Mouse (Mus musculus) forebrain, embryonic 15.5 days (tissue): ENCODE measurements around the gene Tinagl1. TPM values are rescaled to one million over a fixed set of nuclear protein-coding genes. Genes with fewer than 3 reads are reported as not detected.
A peak's percentile ranks its signal among the peaks of the same experiment; 100 is the strongest.

Experiments used
- ATAC-seq: fragments of 200-750 bp; cut with Nextera tagmentation; replicated peaks from 2 replicates; pipeline ENCODE4 v1.8.0; 2017; ENCODE audit warnings: mild to moderate bottlenecking, moderate TSS enrichment, moderate library complexity
- H3K27ac ChIP-seq: fragments of 300-500 bp; sonication (generic); replicated peaks from 2 replicates; pipeline ENCODE4 v1.5.1; 2015; ENCODE audit warnings: mild to moderate bottlenecking, inconsistent platforms
- H3K27me3 ChIP-seq: fragments of 300-500 bp; sonication (generic); 2 replicates; pipeline ENCODE4 v1.6.1; 2015; ENCODE audit warnings: inconsistent platforms
- H3K36me3 ChIP-seq: fragments of 300-500 bp; sonication (generic); 2 replicates; pipeline ENCODE4 v1.6.1; 2015; ENCODE audit warnings: mild to moderate bottlenecking, inconsistent platforms
- H3K4me1 ChIP-seq: fragments of 300-500 bp; sonication (generic); 2 replicates; pipeline ENCODE4 v1.6.1; 2015; ENCODE audit warnings: inconsistent platforms
- H3K4me2 ChIP-seq: fragments of 300-500 bp; sonication (generic); replicated peaks from 2 replicates; pipeline ENCODE4 v1.6.1; 2015; ENCODE audit warnings: mild to moderate bottlenecking, inconsistent platforms
- H3K4me3 ChIP-seq: fragments of 300-500 bp; sonication (generic); 2 replicates; pipeline ENCODE4 v1.5.1; 2015; ENCODE audit warnings: mild to moderate bottlenecking, inconsistent platforms
- H3K9ac ChIP-seq: fragments of 300-500 bp; sonication (generic); replicated peaks from 2 replicates; pipeline ENCODE4 v1.6.1; 2015; ENCODE audit warnings: mild to moderate bottlenecking, inconsistent platforms
- H3K9me3 ChIP-seq: fragments of 300-500 bp; sonication (generic); 2 replicates; pipeline ENCODE4 v1.6.1; 2016; ENCODE audit warnings: inconsistent platforms
- WGBS: fragments of 180-500 bp; shearing (Covaris S2); methylation state at CpG from one replicate; pipeline ENCODE4 v1.1.7; 2015; ENCODE audit warnings: mixed read lengths; 5-methylcytosine and 5-hydroxymethylcytosine counted together
- polyA plus RNA-seq: library from polyadenylated mRNA; unstranded; fragments of >200 nt; fragmentation: Nextera tagmentation; extraction: Ambion mirVana; gene quantifications from 2 replicates; pipeline ENCODE4 v1.2.1, GENCODE M21; 2015

Gene Tinagl1
- polyA plus RNA-seq, 1 experiment from 2014 or later = 5.6 TPM

- no peaks in the 10 kb centered on the region for H3K36me3 ChIP-seq
- no peak overlapping the region for H3K4me3 ChIP-seq
- peaks cover 3% of the 10 kb centered on the region; the same call in 1 of the 2 replicates for H3K4me1 ChIP-seq
- ATAC-seq = no peak
- no peaks in the 10 kb centered on the region for H3K27me3 ChIP-seq
- no peaks in the 10 kb centered on the region for H3K9me3 ChIP-seq
- H3K9ac ChIP-seq = no peak overlapping the region
- H3K27ac ChIP-seq = no peak overlapping the region
- WGBS = 47% methylated on average over 9 of the region's 9 CpGs
- no peak overlapping the region for H3K4me2 ChIP-seq
Measured at GRCm38 (mm10) chr4:130192266-130192665, 17.3 kb upstream of the Tinagl1 start.

DNA sequence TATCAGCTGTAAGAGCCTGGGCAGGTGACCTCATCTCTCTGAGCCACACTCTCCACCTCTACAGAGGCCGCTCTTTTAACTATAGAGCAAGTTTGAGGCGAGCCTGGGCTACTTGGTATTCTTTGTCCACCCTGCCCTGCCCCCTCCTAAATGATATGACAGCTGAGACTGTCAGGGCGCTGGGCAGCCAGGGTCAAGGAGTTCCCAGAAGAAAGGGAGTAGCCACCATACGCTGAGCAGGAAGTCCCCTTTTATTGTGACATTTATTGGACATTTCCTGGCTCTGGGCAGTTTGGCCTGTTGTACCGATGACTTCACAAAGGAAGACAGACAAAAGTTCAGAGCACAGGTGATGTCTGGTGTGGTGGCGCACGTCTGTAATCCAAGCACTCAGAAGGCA lies 14.7 kb upstream of the Tinagl1 start:
- no peaks in the 10 kb centered on the region for H3K27me3 ChIP-seq
- no peak overlapping the region for H3K4me2 ChIP-seq
- no peak for ATAC-seq
- H3K4me1 ChIP-seq = peaks cover 3% of the 10 kb centered on the region; the same call in 1 of the 2 replicates
- no peak overlapping the region for H3K27ac ChIP-seq
- no peak overlapping the region for H3K4me3 ChIP-seq
- WGBS = 75% methylated on average over 7 of the region's 7 CpGs
- H3K9ac ChIP-seq = no peak overlapping the region
- no peaks in the 10 kb centered on the region for H3K9me3 ChIP-seq
- H3K36me3 ChIP-seq = no peaks in the 10 kb centered on the region

DNA sequence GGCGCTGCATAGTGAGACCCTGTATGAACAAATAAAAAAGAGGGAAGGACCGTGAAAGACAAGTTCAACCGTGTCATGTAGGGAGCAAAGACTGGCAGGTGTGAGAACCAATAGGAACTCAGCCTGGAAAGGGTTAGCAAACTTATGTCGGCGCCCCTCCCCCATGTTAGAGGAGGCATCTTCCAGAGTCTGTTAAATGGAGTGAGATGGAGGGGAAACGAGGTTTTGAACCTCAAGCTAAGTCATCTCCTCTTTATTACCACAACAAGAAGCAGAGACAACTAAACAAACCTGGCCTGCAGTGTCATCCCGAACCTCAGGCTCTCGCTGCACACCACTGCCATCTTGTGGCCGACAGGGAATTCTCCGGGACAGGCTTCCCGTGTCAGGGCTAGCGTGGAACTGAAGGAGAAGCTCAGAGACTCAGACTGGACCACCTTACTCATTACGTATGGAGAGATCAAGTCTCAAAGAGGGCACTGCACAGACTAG lies 13.9 kb upstream of the Tinagl1 start:
- H3K4me3 ChIP-seq = no peak overlapping the region
- H3K27ac ChIP-seq = no peak overlapping the region
- H3K4me2 ChIP-seq = peak overlapping the region; percentile 36
- no peak overlapping the region for H3K9ac ChIP-seq
- no peaks in the 10 kb centered on the region for H3K36me3 ChIP-seq
- peak; percentile 58 for ATAC-seq
- peaks cover 3% of the 10 kb centered on the region; the same call in 1 of the 2 replicates for H3K4me1 ChIP-seq
- H3K27me3 ChIP-seq = no peaks in the 10 kb centered on the region
- WGBS = 2% methylated on average over 13 of the region's 13 CpGs
- H3K9me3 ChIP-seq = no peaks in the 10 kb centered on the region

- peaks cover 3% of the 10 kb centered on the region; the same call in 1 of the 2 replicates for H3K4me1 ChIP-seq
- WGBS = 71% methylated on average over 12 of the region's 12 CpGs
Measured at GRCm38 (mm10) chr4:130186891-130187290, 12.0 kb upstream of the Tinagl1 start.

DNA sequence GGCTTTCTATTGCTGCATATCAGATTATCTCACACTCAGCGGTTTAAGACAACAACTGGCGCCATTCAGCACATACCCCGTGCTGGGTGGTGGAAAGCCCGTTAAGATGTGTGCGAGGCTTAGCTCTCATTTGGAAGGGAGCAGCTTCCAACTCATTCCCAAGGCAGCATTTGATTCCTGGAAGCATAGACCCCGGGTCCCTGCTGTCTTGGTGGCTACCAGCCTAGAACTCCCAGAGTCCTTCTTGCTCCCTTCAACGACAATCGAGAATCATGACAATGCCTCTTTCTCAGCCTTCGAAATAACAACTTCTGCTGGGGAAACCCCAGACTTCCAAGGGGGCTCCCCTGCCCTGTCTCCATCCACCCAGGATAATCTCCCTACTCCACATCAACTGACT lies 11.5 kb upstream of the Tinagl1 start:
- ATAC-seq = no peak
- no peaks in the 10 kb centered on the region for H3K27me3 ChIP-seq
- H3K9me3 ChIP-seq = no peaks in the 10 kb centered on the region
- peaks cover 6% of the 10 kb centered on the region for H3K4me1 ChIP-seq
- H3K27ac ChIP-seq = no peak overlapping the region
- no peak overlapping the region for H3K9ac ChIP-seq
- no peak overlapping the region for H3K4me3 ChIP-seq
- 49% methylated on average over 9 of the region's 9 CpGs for WGBS
- H3K36me3 ChIP-seq = no peaks in the 10 kb centered on the region
- no peak overlapping the region for H3K4me2 ChIP-seq

More at GRCm38 (mm10) chr4:130186891-130187290, 12.0 kb upstream of the Tinagl1 start:
- H3K4me2 ChIP-seq = no peak overlapping the region
- no peaks in the 10 kb centered on the region for H3K27me3 ChIP-seq
- no peak overlapping the region for H3K4me3 ChIP-seq
- ATAC-seq = no peak
- no peak overlapping the region for H3K9ac ChIP-seq
- H3K9me3 ChIP-seq = no peaks in the 10 kb centered on the region
- no peak overlapping the region for H3K27ac ChIP-seq
- H3K36me3 ChIP-seq = no peaks in the 10 kb centered on the region

DNA sequence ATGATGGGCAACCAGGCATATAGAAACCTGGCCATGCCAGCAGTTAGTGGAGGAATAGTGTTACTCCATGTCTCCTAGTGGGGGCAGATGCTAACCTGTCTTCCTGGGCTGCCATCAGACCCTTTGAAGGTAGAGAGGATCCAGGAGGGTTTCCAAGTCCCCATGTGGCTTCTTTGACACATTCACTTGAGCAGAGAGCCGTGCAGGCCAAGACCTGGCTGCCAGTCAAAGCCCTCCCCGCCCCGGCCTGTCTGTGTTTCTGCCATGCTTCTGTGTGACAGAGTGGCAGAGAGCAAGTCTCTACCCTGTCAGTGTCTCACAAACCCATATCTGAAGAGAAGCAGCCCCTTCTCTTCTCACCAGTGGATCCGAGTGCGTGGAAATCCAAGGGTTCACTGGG lies 9.0 kb upstream of the Tinagl1 start:
- ATAC-seq = no peak
- Histone ChIP-seq H3K27ac (no peak overlapping the region), H3K27me3 (no peaks in the 10 kb centered on the region), H3K4me3 (no peak overlapping the region), H3K36me3 (no peaks in the 10 kb centered on the region), H3K4me1 (peaks cover 6% of the 10 kb centered on the region), H3K4me2 (no peak overlapping the region), H3K9me3 (no peaks in the 10 kb centered on the region), H3K9ac (no peak overlapping the region)
- WGBS = 75% methylated on average over 5 of the region's 5 CpGs

- peaks cover 3% of the 10 kb centered on the region; the same call in 1 of the 2 replicates for H3K4me1 ChIP-seq
- no peak overlapping the region for H3K27ac ChIP-seq
- H3K9ac ChIP-seq = no peak overlapping the region
- H3K4me2 ChIP-seq = no peak overlapping the region
- no peaks in the 10 kb centered on the region for H3K27me3 ChIP-seq
- H3K4me3 ChIP-seq = no peak overlapping the region
- WGBS = 76% methylated on average over 13 of the region's 13 CpGs
- H3K9me3 ChIP-seq = no peaks in the 10 kb centered on the region
- H3K36me3 ChIP-seq = no peaks in the 10 kb centered on the region
- ATAC-seq = no peak
Measured at GRCm38 (mm10) chr4:130183023-130183422, 8.1 kb upstream of the Tinagl1 start.

- WGBS = 57% methylated on average over 4 of the region's 4 CpGs
- H3K4me1 ChIP-seq = peaks cover 3% of the 10 kb centered on the region; the same call in 1 of the 2 replicates
- H3K9ac ChIP-seq = no peak overlapping the region
- H3K27me3 ChIP-seq = no peaks in the 10 kb centered on the region
- H3K4me3 ChIP-seq = no peak overlapping the region
- H3K9me3 ChIP-seq = no peaks in the 10 kb centered on the region
- no peak overlapping the region for H3K27ac ChIP-seq
- no peak for ATAC-seq
- H3K36me3 ChIP-seq = no peaks in the 10 kb centered on the region
- no peak overlapping the region for H3K4me2 ChIP-seq
Measured at GRCm38 (mm10) chr4:130181886-130182285, 7.0 kb upstream of the Tinagl1 start.

DNA sequence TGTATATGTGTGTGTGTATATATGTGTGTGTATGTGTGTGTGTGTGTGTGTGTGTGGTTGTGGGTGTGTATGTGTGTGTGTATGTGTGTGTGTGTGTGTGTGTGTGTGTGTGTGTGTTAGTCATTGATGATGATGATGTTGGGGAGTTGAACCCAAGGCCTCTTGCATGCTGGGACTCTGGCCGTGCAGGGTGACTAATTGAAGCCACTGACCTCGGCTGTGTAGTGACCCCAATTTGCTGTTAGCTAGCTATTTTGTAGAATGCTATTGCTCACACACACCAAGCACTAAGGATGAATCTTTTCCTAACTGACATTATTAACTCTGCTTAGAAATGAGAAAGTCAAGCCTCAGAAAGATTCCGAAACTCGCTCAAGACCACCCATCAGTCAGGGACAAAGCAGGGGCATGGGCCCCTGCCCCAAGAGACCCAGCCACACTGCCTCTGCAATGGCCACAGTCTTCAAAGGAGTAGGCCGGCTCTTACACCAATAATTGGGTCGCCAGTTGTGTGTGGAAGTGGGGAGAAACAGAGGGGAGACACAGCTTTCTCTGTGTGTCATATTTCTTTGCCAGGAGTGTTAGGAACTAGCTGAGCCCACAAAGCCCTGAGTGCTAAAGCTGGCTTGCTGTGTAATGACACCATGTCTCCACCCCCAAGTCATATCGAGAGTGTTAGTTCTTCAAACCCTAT lies 6.1 kb upstream of the Tinagl1 start:
- H3K4me2 ChIP-seq = no peak overlapping the region
- 63% methylated on average over 7 of the region's 7 CpGs for whole genome bisulfite sequencing
- H3K27ac ChIP-seq = no peak overlapping the region
- no peaks in the 10 kb centered on the region for H3K27me3 ChIP-seq
- H3K9ac ChIP-seq = no peak overlapping the region
- H3K36me3 ChIP-seq = no peaks in the 10 kb centered on the region
- no peak for ATAC-seq
- no peak overlapping the region for H3K4me3 ChIP-seq
- peaks cover 3% of the 10 kb centered on the region; the same call in 1 of the 2 replicates for H3K4me1 ChIP-seq
- H3K9me3 ChIP-seq = no peaks in the 10 kb centered on the region

DNA sequence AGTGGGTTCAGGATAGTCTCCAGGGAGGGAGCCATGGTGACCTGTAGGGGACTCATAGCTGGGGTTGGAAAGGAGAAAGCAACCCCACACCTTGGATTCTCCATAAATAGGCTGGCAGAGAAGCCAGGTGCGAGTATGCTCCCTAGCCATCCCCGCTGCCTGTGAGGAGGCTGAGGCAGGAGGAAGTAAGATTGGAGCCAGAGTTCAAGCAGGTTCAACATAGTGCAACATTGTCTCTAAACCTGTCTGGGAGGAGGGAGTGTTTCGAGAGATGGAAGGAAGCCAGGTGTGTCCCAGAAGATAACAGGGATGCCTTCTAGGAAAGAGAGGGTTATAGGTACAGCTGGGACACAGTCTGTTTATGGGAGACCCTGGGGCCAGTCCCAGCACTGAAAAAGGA lies 5.0 kb upstream of the Tinagl1 start:
- ATAC-seq = no peak
- H3K4me3 ChIP-seq = no peak overlapping the region
- peaks cover under 1% of the 10 kb centered on the region; the same call in 1 of the 2 replicates for H3K27me3 ChIP-seq
- H3K9ac ChIP-seq = no peak overlapping the region
- H3K36me3 ChIP-seq = no peaks in the 10 kb centered on the region
- peaks cover 11% of the 10 kb centered on the region for H3K4me1 ChIP-seq
- H3K4me2 ChIP-seq = no peak overlapping the region
- no peak overlapping the region for H3K27ac ChIP-seq
- H3K9me3 ChIP-seq = no peaks in the 10 kb centered on the region
- 90% methylated on average over 3 of the region's 3 CpGs for WGBS

DNA sequence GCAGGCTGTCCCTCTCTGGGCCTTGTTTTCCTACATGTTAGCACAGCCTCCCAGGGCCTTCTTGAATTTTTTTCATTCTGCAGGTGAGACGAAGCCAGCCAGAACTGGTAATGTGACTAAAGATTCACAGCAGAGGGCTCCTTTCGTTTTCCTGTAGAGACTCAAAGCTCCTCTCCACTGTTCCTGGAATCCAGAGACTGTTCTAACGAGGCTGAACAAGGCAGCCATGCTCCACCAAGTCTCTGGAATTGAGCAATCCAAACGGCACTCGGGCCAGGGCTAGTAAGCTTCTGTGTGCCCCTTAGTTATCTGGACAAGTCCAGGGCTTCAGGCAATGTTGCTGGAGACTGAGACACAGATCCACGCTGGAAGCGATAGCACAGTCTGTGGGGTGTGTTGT lies 2.6 kb upstream of the Tinagl1 start:
- no peaks in the 10 kb centered on the region for H3K36me3 ChIP-seq
- 55% methylated on average over 7 of the region's 7 CpGs for WGBS

GRCm38 (mm10) chr4:130177087-130177486 lies 2.2 kb upstream of the Tinagl1 start:
- no peaks in the 10 kb centered on the region for H3K9me3 ChIP-seq
- no peak for ATAC-seq
- no peak overlapping the region for H3K4me3 ChIP-seq
- H3K4me2 ChIP-seq = no peak overlapping the region
- peaks cover 15% of the 10 kb centered on the region for H3K27me3 ChIP-seq
- H3K27ac ChIP-seq = no peak overlapping the region
- H3K36me3 ChIP-seq = no peaks in the 10 kb centered on the region
- 64% methylated on average over 4 of the region's 4 CpGs for WGBS
- H3K4me1 ChIP-seq = peaks cover 16% of the 10 kb centered on the region
- no peak overlapping the region for H3K9ac ChIP-seq

More for the DNA sequence above, 2.6 kb upstream of the Tinagl1 start:
- Histone ChIP-seq H3K27ac (no peak overlapping the region), H3K9me3 (no peaks in the 10 kb centered on the region), H3K9ac (no peak overlapping the region), H3K27me3 (peaks cover 15% of the 10 kb centered on the region), H3K4me3 (no peak overlapping the region), H3K4me2 (no peak overlapping the region), H3K4me1 (peaks cover 16% of the 10 kb centered on the region)
- ATAC-seq = no peak
